Mouse (Mus musculus) olfactory bulb, adult 2 months (tissue): ENCODE data around the gene Lrch2.

Experiments
- CTCF ChIP-seq: fragments of 200-500 bp; IDR thresholded peaks from 2 replicates; pipeline ENCODE4 v1.5.1; 2012; ENCODE audit warnings: low read depth, mild to moderate bottlenecking, low read length, moderate library complexity; ENCODE audit not compliant: insufficient read depth
- POLR2A ChIP-seq: fragments of 200-500 bp; IDR thresholded peaks from 2 replicates; pipeline ENCODE4 v1.6.1; 2012; ENCODE audit warnings: mild to moderate bottlenecking, low read depth, low read length, moderate library complexity; ENCODE audit not compliant: insufficient read depth

- TF ChIP-seq CTCF (no peak), POLR2A (no peak)
Measured at GRCm38 (mm10) chrX:147531675-147532074, 22.2 kb downstream of the Lrch2 start.
